Mouse (Mus musculus): ENCODE data around the gene Tram2. TPM values are rescaled to one million over a fixed set of nuclear protein-coding genes. Genes with fewer than 3 reads are reported as not detected.

Gene Tram2
- polyA plus RNA-seq, 1 experiment from 2014 or later: 2.8 TPM

DNA sequence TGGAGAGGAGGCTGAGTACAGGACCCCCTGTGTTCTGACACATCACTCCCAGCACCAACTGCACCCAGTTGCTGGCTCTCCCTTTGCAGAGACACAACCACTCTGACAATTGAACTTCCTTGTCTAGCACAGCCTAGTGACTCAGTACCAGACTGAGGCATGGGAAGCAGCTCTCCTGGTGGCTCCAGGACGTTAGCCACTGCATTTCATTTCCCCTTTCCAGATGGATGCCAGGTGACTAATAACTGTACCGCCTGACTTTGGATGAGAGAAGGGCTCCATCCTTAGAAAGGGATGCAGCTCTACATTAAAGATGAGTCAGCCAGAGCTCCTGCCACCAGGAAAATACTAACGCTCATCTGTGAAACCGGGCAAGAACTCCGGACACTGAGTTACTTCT is 7.3 kb upstream of the Tram2 start:
- no peaks in the 10 kb centered on the region for H3K27me3 ChIP-seq (ENCODE audit: control insufficient read depth, insufficient read depth, low read length)
- H3K4me2 ChIP-seq (replicated peaks): no peak overlapping the region
- no peaks in the 10 kb centered on the region for H3K36me3 ChIP-seq (replicated peaks; ENCODE audit: control insufficient read depth, insufficient read depth)
- no peak overlapping the region for H3K27ac ChIP-seq
- ATAC-seq (ENCODE audit: low FRiP score): no peak
- H3K9ac ChIP-seq: no peak overlapping the region
- H3K9me3 ChIP-seq (ENCODE audit: control insufficient read depth, low read length): no peaks in the 10 kb centered on the region
- H3K4me1 ChIP-seq (replicated peaks; ENCODE audit: control insufficient read depth, insufficient read depth, low read length): no peaks in the 10 kb centered on the region
- no peak overlapping the region for H3K4me3 ChIP-seq (replicated peaks; ENCODE audit: low read length)
- no peak for DNase-seq (ENCODE audit: low spot score)
- WGBS: 83% methylated on average over 5 of the region's 5 CpGs

- Histone ChIP-seq H3K27me3 (ENCODE audit: control insufficient read depth, insufficient read depth, low read length) (no peaks in the 10 kb centered on the region), H3K4me1 (replicated peaks; ENCODE audit: control insufficient read depth, insufficient read depth, low read length) (no peaks in the 10 kb centered on the region), H3K9ac (no peak overlapping the region), H3K4me3 (replicated peaks; ENCODE audit: low read length) (no peak overlapping the region), H3K27ac (no peak overlapping the region), H3K36me3 (replicated peaks; ENCODE audit: control insufficient read depth, insufficient read depth) (no peaks in the 10 kb centered on the region), H3K4me2 (replicated peaks) (no peak overlapping the region), H3K9me3 (ENCODE audit: control insufficient read depth, low read length) (no peaks in the 10 kb centered on the region)
- no peak for DNase-seq (ENCODE audit: low spot score)
- 66% methylated on average over 2 of the region's 2 CpGs for WGBS
- no peak for ATAC-seq (ENCODE audit: low FRiP score)
These were observed 5.6 kb upstream of the Tram2 start for GRCm38 (mm10) chr1:21084661-21085060.

GRCm38 (mm10) chr1:21080362-21080761 is 1.3 kb upstream of the Tram2 start:
- Histone ChIP-seq H3K36me3 (replicated peaks; ENCODE audit: control insufficient read depth, insufficient read depth) (no peaks in the 10 kb centered on the region), H3K4me2 (replicated peaks) (no peak overlapping the region), H3K4me1 (replicated peaks; ENCODE audit: control insufficient read depth, insufficient read depth, low read length) (0 out of 2 replicates have a peak, but pooled peaks cover 2% of the 10 kb centered on the region), H3K4me3 (replicated peaks; ENCODE audit: low read length) (no peak overlapping the region), H3K9me3 (ENCODE audit: control insufficient read depth, low read length) (no peaks in the 10 kb centered on the region), H3K27ac (no peak overlapping the region), H3K27me3 (ENCODE audit: control insufficient read depth, insufficient read depth, low read length) (no peaks in the 10 kb centered on the region), H3K9ac (no peak overlapping the region)
- 91% methylated on average over 12 of the region's 12 CpGs for WGBS
- no peak for DNase-seq (ENCODE audit: low spot score)
- no peak for ATAC-seq (ENCODE audit: low FRiP score)

GRCm38 (mm10) chr1:21078481-21079214 is 381 bp downstream of the Tram2 start:
- Histone ChIP-seq H3K9me3 (ENCODE audit: control insufficient read depth, low read length) (no peaks in the 10 kb centered on the region), H3K4me2 (replicated peaks) (peak overlapping the region; percentile 75), H3K36me3 (replicated peaks; ENCODE audit: control insufficient read depth, insufficient read depth) (no peaks in the 10 kb centered on the region), H3K4me3 (replicated peaks; ENCODE audit: low read length) (peak overlapping the region; percentile 43), H3K4me1 (replicated peaks; ENCODE audit: control insufficient read depth, insufficient read depth, low read length) (peaks cover 18% of the 10 kb centered on the region), H3K27ac (no peak overlapping the region), H3K27me3 (ENCODE audit: control insufficient read depth, insufficient read depth, low read length) (no peaks in the 10 kb centered on the region), H3K9ac (peak overlapping the region; percentile 57)
- ATAC-seq (ENCODE audit: low FRiP score): no peak; the same call in 1 of the 2 replicates
- no peak for DNase-seq (ENCODE audit: low spot score)
- 2% methylated on average over 36 of the region's 36 CpGs for WGBS

DNA sequence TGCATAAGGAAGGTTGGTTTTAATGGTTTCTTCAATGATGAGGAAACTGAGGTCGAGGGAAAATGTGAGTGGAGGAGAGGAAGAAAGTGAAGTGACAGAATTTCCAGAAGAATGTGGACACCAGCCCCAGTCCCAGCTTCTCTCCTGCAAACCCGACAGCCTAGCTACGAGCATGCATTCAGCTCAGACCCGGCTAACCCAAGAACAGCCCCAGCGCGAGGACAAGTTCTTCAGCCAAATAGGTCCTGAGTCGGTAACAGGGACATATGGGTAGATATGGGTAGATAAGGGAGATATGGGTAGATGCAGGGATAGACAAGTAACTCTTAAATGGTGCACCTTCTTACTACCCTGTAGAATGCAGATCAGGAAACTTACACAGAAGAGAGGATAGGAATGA is 1.4 kb downstream of the Tram2 start:
- Histone ChIP-seq H3K4me3 (replicated peaks; ENCODE audit: low read length) (0 out of 2 replicates have a peak overlapping the region, but pooled peaks have one; percentile 6), H3K27ac (no peak overlapping the region), H3K36me3 (replicated peaks; ENCODE audit: control insufficient read depth, insufficient read depth) (no peaks in the 10 kb centered on the region), H3K9ac (no peak overlapping the region), H3K4me2 (replicated peaks) (peak overlapping the region; percentile 75), H3K4me1 (replicated peaks; ENCODE audit: control insufficient read depth, insufficient read depth, low read length) (peaks cover 18% of the 10 kb centered on the region), H3K27me3 (ENCODE audit: control insufficient read depth, insufficient read depth, low read length) (no peaks in the 10 kb centered on the region), H3K9me3 (ENCODE audit: control insufficient read depth, low read length) (no peaks in the 10 kb centered on the region)
- ATAC-seq (ENCODE audit: low FRiP score): no peak
- 79% methylated on average over 7 of the region's 7 CpGs for WGBS
- DNase-seq (ENCODE audit: low spot score): no peak

DNA sequence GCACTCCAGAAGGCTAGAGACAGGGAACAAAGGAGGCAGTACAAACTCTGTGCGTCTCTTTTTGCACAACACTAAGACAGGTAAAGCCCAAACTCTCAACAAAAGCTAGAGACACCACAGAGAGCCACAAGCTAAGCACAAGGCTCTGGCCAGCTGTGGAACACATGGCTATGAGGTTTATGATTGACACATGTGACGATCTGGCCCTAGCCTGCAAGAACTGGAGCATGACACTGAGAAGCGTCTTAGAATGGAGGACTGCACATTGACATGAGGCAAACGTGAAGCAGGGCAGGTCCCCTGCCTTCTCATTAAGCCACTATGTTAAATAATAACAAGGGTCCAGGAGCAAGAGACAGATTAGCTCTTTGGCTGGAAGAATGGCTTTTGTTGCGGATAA is 1.8 kb downstream of the Tram2 start:
- ATAC-seq (ENCODE audit: low FRiP score) (no peak), DNase-seq (ENCODE audit: low spot score) (no peak)
- Histone ChIP-seq H3K27ac (no peak overlapping the region), H3K4me2 (replicated peaks) (peak overlapping the region; percentile 75), H3K4me3 (replicated peaks; ENCODE audit: low read length) (no peak overlapping the region), H3K4me1 (replicated peaks; ENCODE audit: control insufficient read depth, insufficient read depth, low read length) (peaks cover 18% of the 10 kb centered on the region), H3K9me3 (ENCODE audit: control insufficient read depth, low read length) (no peaks in the 10 kb centered on the region), H3K36me3 (replicated peaks; ENCODE audit: control insufficient read depth, insufficient read depth) (no peaks in the 10 kb centered on the region), H3K27me3 (ENCODE audit: control insufficient read depth, insufficient read depth, low read length) (no peaks in the 10 kb centered on the region), H3K9ac (no peak overlapping the region)
- WGBS: 42% methylated on average over 5 of the region's 5 CpGs

- Histone ChIP-seq H3K27me3 (ENCODE audit: control insufficient read depth, insufficient read depth, low read length) (no peaks in the 10 kb centered on the region), H3K27ac (peak overlapping the region; percentile 43), H3K36me3 (replicated peaks; ENCODE audit: control insufficient read depth, insufficient read depth) (no peaks in the 10 kb centered on the region), H3K9ac (peak overlapping the region; percentile 16; the same call in 1 of the 2 replicates), H3K4me2 (replicated peaks) (peak overlapping the region; percentile 75), H3K9me3 (ENCODE audit: control insufficient read depth, low read length) (no peaks in the 10 kb centered on the region), H3K4me3 (replicated peaks; ENCODE audit: low read length) (no peak overlapping the region), H3K4me1 (replicated peaks; ENCODE audit: control insufficient read depth, insufficient read depth, low read length) (peaks cover 18% of the 10 kb centered on the region)
- WGBS: 12% methylated on average over 6 of the region's 6 CpGs
- DNase-seq (ENCODE audit: low spot score) (no peak), ATAC-seq (ENCODE audit: low FRiP score) (no peak)
These were observed 3.0 kb downstream of the Tram2 start for GRCm38 (mm10) chr1:21075986-21076495.

DNA sequence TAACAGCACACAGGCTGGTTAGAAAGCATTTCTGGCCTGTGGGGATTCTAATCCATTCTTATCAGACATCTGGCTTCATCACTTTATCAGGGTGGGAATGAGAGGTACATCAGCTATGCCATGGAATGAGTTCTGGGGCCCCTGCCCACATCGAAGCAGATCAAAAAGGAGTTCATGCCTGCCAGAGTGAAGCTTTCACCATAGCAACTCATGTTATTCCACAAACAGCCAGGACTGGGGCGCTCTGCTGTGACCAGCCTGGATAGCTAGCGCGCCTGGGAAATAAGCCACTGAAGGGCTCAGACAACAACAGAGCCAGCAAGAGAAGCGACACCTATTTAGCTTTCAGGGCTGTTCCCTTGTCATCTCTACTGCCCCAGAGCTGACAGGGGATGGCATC is 4.8 kb downstream of the Tram2 start:
- Histone ChIP-seq H3K27me3 (ENCODE audit: control insufficient read depth, insufficient read depth, low read length) (no peaks in the 10 kb centered on the region), H3K4me2 (replicated peaks) (no peak overlapping the region; the same call in 1 of the 2 replicates), H3K4me3 (replicated peaks; ENCODE audit: low read length) (no peak overlapping the region), H3K4me1 (replicated peaks; ENCODE audit: control insufficient read depth, insufficient read depth, low read length) (peaks cover 18% of the 10 kb centered on the region), H3K36me3 (replicated peaks; ENCODE audit: control insufficient read depth, insufficient read depth) (no peaks in the 10 kb centered on the region), H3K9ac (no peak overlapping the region), H3K27ac (0 out of 2 replicates have a peak overlapping the region, but pooled peaks have one; percentile 41), H3K9me3 (ENCODE audit: control insufficient read depth, low read length) (no peaks in the 10 kb centered on the region)
- ATAC-seq (ENCODE audit: low FRiP score): peak; percentile 29; the same call in 1 of the 2 replicates
- WGBS: 15% methylated on average over 5 of the region's 5 CpGs
- DNase-seq (ENCODE audit: low spot score): peak; percentile 56

- Histone ChIP-seq H3K9ac (no peak overlapping the region), H3K4me3 (replicated peaks; ENCODE audit: low read length) (no peak overlapping the region), H3K27me3 (ENCODE audit: control insufficient read depth, insufficient read depth, low read length) (no peaks in the 10 kb centered on the region), H3K27ac (no peak overlapping the region), H3K9me3 (ENCODE audit: control insufficient read depth, low read length) (no peaks in the 10 kb centered on the region), H3K4me2 (replicated peaks) (no peak overlapping the region), H3K4me1 (replicated peaks; ENCODE audit: control insufficient read depth, insufficient read depth, low read length) (peaks cover 18% of the 10 kb centered on the region), H3K36me3 (replicated peaks; ENCODE audit: control insufficient read depth, insufficient read depth) (no peaks in the 10 kb centered on the region)
- ATAC-seq (ENCODE audit: low FRiP score) (no peak), DNase-seq (ENCODE audit: low spot score) (no peak)
- whole genome bisulfite sequencing: 74% methylated on average over 12 of the region's 12 CpGs
These were observed 6.1 kb downstream of the Tram2 start for GRCm38 (mm10) chr1:21072875-21073444.
